Mouse (Mus musculus) heart, adult 18-20 months (tissue): ENCODE measurements around the gene Mrps18a. TPM values are rescaled to one million over a fixed set of nuclear protein-coding genes. Genes with fewer than 3 reads are reported as not detected.
A peak's percentile ranks its signal among the peaks of the same experiment; 100 is the strongest.

Source experiments
- DNase-seq, 2 experiments: peaks; one replicate each; pipeline ENCODE4 v3.0.0; 2021 to 2022; ENCODE audit warnings: mixed read lengths in 1 of 2
- long read RNA-seq, 2 experiments: library from polyadenylated mRNA; stranded (forward); transcript quantifications; one replicate each; pipeline ENCODE4 v2.0.0; 2021
- total RNA-seq, 2 experiments: library from RNA; stranded (reverse); gene quantifications; 2 replicates each; pipeline ENCODE4 v1.2.3; 2021

The Mrps18a gene
- total RNA-seq, result 100 to 1,000 TPM; 143 to 145 TPM
- long read RNA-seq, experiment 1, transcript Mrps18a-201 (6 exons, 884 nt), result major isoform, 109 of 164 reads
- long read RNA-seq, experiment 1, partial matches to known transcripts, result 5 of 164 reads
- long read RNA-seq, experiment 1, other reads (novel, unspliced or antisense), result 50 of 164 reads
- long read RNA-seq, experiment 2, transcript Mrps18a-201 (6 exons, 884 nt), result major isoform, 69 of 107 reads
- long read RNA-seq, experiment 2, partial matches to known transcripts, result 4 of 107 reads
- long read RNA-seq, experiment 2, other reads (novel, unspliced or antisense), result 34 of 107 reads

GRCm38 (mm10) chr17:46110402-46111289 is at the start of gene Mrps18a:
TSS of gene Mrps18a (plus strand) at chr17:46110986.
- DNase-seq, result peak; percentile 87 to 90

- DNase-seq, result peak; percentile 47 to 61
Measured at GRCm38 (mm10) chr17:46063283-46063973, 47.4 kb upstream of the Mrps18a start.

- DNase-seq, result no peak
Measured at GRCm38 (mm10) chr17:46063974-46064312, 46.8 kb upstream of the Mrps18a start.

GRCm38 (mm10) chr17:46070046-46070445 is 40.7 kb upstream of the Mrps18a start:
- DNase-seq, result no peak

- no peak for DNase-seq
Measured at GRCm38 (mm10) chr17:46071531-46071930, 39.3 kb upstream of the Mrps18a start.

GRCm38 (mm10) chr17:46073730-46074301 is 37.0 kb upstream of the Mrps18a start:
- DNase-seq, result peak; percentile 74 to 79

GRCm38 (mm10) chr17:46074398-46075115 is 36.2 kb upstream of the Mrps18a start:
- no peak for DNase-seq

GRCm38 (mm10) chr17:46075116-46075485 is 35.7 kb upstream of the Mrps18a start:
- DNase-seq, result peak in 1 of 2 experiments; percentile 27

GRCm38 (mm10) chr17:46075551-46076259 is 35.1 kb upstream of the Mrps18a start:
- DNase-seq, result no peak

GRCm38 (mm10) chr17:46076260-46076551 is 34.6 kb upstream of the Mrps18a start:
- no peak for DNase-seq

GRCm38 (mm10) chr17:46077921-46078534 is 32.8 kb upstream of the Mrps18a start:
- DNase-seq, result peak in 1 of 2 experiments; percentile 32

GRCm38 (mm10) chr17:46079037-46079436 is 31.7 kb upstream of the Mrps18a start:
- DNase-seq, result no peak

GRCm38 (mm10) chr17:46080388-46080787 is 30.4 kb upstream of the Mrps18a start:
- no peak for DNase-seq

GRCm38 (mm10) chr17:46081042-46081441 is 29.7 kb upstream of the Mrps18a start:
- no peak for DNase-seq

GRCm38 (mm10) chr17:46081657-46082056 is 29.1 kb upstream of the Mrps18a start:
- peak; percentile 77 to 82 for DNase-seq

- no peak for DNase-seq
Measured at GRCm38 (mm10) chr17:46083381-46083780, 27.4 kb upstream of the Mrps18a start.

GRCm38 (mm10) chr17:46084091-46084501 is 26.7 kb upstream of the Mrps18a start:
- peak; percentile 77 to 81 for DNase-seq

- no peak for DNase-seq
Measured at GRCm38 (mm10) chr17:46086341-46086870, 24.4 kb upstream of the Mrps18a start.

GRCm38 (mm10) chr17:46091351-46091750 is 19.4 kb upstream of the Mrps18a start:
- no peak for DNase-seq

GRCm38 (mm10) chr17:46091899-46092298 is 18.9 kb upstream of the Mrps18a start:
- DNase-seq, result no peak
